Mouse (Mus musculus) urinary bladder, postnatal 4 days (tissue): ENCODE results near the gene Rasgef1b.

Experiments used
- DNase-seq, 2 experiments: peaks; one replicate each; pipeline ENCODE4 v3.0.0; 2021 to 2022; ENCODE audit warnings: low spot score in 2 of 2

Rasgef1b gene

DNA sequence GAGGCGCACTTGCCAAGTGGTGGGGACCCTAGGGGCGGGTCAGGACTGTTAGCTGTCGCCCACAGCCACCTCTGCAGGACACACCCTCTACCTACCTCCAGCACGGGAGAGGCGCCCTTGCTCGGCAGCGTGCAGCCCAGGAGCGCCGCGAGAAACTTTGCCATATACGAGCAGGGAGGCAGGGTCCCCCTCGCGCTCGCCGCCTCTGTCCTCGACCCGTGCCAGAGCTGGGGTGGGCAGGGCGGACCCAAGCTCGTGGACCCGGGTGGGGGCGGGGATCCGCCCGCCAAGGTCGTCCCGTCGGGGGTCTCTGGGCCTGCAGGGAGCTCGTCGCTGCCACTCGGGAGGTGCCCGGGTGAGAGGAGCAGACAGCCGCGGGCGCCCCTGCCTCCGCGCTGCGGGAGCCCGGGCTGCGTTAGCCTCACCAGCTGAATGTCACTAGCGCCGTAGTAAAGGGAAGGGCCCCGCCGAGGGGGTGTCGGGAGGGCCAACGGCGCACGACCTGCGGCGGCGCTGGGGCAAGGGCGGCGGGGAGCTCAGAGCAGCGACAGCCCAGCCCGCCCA, at the start of gene Rasgef1b:
Gene Rasgef1b (minus strand): TSS at position 417 of the 564 bp plus-strand sequence.
- peak; percentile 65 to 76 for DNase-seq

DNA sequence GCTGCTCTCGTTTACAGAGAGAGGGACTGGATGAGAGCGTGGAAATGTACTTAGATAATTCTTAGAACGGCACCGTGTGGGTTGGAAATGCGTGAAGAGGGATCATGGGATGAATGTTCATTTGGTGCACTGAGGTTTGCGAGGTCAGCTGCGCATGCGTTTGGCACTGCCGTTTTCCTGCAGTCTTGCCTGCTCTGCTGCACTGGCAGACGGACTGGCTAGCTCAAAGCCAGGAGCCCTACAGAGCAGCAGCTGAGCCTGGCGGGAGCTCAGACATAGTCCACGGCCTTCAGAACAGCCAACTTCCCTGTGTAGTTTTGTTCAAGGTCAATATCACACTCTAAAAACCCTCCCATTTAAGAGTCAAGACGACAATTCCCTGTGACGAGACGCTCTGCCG, 46.5 kb upstream of the Rasgef1b start:
- no peak for DNase-seq

DNA sequence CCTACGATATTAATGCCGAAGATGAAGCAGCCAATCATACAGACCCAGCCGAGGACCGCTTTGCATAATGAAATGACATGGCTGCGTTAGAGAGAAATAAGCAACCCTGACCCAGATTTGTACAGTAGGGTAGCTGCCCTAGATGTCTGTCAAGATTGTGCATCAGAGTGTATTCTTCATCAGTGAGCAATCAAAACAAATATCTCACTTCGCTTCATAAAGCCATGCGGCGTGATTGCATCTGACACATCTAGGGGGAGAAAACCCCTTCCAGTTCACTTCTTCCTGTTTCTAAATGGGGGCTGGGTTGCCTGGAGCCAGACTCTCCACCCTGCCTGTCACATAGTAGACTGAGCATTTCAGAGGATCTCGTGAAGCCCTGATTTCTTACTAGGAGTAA, 44.4 kb upstream of the Rasgef1b start:
- no peak for DNase-seq

DNA sequence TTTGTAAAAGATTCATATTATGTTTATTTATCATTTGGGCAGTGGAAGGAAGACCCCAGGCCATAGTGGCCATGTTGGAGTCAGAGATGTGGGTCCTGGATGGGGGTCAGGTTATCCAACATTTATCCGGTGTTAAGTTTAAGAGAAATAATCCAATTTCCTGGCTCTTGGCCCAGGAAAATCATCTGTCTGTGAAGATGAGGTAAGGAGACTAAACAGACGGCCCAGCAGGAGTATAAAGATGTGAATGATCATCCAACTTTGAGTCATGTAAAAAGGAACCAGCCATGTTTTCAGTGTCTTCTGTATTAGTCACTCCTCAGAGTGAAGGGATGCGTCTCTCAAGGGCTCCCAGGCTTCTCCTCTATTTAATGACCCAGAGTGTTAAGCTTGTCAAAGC, 35.4 kb upstream of the Rasgef1b start:
- no peak for DNase-seq

DNA sequence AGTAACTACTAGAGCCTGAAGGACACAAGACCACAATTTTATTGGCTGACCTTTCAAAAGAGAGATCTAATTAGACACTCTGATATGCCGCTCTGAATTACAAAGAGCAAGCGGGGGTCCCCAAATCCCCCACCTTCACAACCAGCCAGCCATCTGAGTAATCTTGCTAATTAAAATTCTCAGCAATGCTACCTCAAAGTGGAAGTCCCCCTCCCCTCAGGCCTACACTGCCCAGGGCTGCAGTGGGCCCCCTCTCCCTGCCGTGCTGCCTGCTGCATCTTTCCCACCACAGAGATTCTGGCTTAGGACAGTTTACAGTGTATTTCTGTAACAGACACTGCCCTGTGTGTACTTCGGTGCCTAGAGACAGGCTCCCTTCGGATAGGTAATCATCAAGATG, 30.0 kb upstream of the Rasgef1b start:
- DNase-seq = no peak

DNA sequence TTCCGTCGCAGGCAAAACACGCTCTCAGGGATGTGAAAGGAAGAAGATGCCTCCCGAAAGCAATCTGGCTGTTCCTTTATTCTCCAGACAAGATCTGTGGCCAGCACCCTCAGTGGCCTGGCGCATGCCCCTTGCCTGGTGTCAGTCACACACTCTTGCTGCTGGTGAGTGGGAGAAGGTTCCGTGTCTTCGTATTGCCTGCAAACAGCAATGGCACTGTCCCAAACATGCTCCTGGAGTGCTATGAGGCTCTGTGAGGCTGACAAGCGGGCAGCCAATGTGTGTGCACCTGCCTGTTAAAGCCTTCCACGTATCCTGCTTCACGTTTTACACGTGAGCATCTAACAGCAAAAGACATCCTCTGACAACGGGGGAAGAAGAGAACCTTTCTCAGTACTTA, 25.0 kb upstream of the Rasgef1b start:
- no peak for DNase-seq

DNA sequence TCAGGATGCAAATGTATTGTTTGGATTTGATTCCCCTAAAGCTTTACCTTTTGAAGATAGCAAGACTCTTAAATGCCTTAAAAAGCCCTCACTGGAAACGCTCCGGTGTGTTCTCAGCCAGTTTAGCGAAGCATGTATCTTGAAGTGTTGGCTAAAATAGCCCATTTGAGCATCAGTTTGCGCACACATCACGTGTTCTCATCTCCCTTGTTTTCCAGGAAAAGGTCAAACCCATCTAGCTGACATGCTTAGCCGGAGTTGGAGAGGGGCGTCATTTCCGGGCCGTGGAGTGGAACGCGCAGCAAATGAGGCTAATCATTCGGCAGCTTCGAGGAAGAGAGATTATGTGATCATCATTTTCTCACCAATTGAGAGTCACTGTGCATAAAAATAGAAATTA, 24.5 kb upstream of the Rasgef1b start:
- DNase-seq = no peak

DNA sequence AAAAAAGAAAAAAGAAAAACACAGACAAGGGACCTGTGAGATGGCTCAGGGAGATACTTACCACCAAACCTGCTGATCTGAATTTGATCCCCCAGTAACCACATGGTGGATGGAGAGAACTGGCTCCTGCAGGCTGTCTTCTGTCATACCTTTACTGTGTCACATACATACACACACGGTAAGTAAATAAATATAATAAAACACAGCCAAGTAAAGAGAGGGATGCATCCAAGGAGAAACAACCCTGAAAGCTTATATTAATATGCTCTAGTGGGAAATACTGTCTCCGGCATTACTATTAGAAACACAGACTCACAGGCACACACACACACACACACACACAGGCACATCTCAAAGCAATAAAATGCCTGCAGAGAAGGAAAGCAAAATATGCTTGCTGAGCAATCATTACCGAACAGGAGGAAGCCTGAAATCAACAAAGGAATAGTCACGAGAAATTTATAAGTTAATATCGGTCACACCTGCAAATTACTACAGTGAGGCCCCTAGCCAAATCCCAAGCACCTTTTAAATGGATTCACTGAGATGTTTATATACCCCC, 23.9 kb upstream of the Rasgef1b start:
- no peak for DNase-seq

DNA sequence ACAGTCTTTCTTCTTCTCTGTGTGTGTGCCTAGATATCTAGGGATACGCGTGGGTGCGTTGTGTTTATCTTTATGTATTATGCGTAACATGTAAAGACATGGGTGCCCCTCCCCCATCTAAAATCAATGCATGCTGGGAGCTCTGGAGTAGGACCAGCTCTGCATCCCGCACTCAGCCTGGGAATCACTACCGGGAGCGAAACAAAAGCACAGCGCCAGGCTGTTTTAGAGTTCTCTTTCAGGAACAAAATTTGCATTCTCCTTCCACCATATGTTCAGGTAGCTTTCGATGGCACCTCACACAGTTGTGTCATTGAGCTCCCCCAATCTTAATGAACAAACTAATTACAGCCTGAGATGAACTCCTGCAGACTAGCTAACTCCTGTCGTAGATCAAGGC, 19.6 kb upstream of the Rasgef1b start:
- DNase-seq = no peak

DNA sequence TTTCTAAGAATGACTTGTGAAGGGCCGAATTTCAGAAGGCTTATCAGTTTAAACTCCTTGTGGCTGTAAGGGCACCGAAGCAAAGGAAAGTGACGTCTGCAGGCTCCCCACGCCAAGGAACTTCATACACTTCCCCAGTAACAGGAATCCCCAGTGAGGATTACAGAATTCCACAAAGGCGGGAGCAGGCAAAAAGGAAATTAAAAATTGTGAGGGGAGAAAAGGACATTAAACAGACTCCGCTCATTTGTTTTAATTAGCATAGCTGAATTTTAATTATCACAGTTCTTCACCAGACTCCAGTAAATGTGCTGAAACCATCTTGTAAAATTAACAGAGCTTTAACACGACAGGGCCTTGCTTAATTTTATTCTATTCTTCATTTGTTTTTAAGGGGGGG, 17.2 kb upstream of the Rasgef1b start:
- DNase-seq = no peak

DNA sequence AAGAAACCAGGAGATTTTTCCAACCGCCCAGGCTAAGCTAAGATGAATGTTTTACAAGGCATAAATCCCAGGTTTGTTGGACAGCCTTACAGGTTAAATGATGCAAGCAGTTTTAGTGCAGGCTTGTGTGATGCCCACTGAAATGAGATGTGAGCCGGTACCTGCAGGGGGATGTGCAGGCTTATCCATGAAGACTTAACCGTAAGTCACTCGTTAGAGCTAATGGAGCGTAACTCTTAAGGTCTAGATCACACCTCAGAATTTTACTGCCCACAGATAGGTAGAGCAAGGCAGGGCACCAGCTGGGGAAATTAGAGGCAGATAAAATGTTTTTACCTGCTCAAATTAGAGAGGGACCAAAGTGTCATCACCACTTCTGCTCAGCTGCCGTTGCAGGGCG, 14.0 kb upstream of the Rasgef1b start:
- DNase-seq = no peak

DNA sequence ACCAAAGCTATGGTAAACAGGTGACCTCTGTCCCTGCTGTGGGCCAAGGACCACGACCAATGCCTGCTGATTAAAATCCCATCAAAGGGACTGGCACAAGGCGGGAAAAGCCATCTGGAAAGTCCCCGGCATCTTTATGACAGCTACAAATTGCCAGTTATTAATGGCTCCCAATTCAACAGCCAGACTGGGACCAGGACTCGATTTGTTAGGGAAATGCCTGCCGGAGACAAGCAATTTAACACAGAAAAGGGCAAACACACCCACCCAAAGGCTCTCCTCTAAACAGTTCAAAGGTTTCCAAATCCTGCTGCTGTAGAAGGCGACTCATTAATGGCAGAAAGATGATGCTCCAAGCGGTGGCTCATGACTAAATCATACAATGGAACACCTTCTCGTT, 13.2 kb upstream of the Rasgef1b start:
- DNase-seq = no peak

DNA sequence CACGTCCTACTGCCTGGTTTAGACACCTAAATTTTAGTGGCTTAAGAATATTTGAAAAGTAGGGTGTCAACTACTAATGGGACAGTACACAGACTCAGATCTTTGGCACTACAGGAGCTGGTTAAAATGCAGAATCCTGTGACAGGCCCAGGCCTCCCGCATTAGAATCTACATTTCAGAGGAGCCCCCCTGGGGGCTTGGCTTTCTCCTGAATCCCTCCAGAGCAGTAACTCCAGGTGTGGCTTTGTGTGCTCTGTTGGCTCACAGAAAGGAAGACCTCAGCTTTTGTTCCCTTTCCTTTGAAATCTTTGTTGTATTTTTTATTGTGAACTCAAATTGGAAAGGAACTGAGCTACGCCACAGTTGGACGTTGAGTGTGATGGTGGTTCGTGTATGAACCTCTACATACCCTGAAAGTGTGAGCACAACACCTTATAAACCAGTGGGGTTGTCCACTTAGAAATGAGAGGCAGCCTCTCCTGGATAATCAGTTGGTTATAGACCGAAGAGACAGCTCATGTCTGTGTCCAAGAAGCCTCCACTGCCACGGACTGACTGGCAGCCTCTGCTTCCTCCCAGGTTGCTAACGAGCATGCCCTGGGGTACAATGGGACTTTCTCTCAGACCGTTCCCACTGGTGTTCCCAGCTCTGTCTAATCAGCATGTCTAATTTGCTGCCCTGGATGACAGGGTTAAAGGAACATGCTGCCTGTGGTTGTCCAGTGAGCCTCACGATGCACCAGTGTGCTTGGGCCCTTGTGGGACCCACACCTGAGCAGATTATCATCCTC, 9.3 kb upstream of the Rasgef1b start:
- DNase-seq = no peak

DNA sequence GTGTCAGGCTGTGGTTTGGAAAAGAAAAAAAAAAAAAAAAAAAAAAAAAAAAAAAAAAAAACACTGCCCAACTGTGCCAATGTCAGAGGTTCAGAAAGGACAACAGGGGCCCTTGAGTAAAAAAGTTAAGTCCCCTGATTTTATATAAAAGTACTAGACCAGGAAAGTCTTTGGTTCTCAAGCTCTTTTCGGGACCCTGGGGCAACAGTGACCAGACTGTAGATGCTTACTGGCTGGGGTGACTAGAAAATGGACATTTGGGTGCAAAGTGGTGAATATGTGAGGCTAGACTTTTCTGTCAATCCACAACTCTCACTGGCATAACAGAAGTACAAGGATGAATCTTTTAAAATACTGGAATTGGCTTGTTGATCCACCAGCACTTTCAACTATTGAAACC, 1.1 kb upstream of the Rasgef1b start:
- DNase-seq = no peak

DNA sequence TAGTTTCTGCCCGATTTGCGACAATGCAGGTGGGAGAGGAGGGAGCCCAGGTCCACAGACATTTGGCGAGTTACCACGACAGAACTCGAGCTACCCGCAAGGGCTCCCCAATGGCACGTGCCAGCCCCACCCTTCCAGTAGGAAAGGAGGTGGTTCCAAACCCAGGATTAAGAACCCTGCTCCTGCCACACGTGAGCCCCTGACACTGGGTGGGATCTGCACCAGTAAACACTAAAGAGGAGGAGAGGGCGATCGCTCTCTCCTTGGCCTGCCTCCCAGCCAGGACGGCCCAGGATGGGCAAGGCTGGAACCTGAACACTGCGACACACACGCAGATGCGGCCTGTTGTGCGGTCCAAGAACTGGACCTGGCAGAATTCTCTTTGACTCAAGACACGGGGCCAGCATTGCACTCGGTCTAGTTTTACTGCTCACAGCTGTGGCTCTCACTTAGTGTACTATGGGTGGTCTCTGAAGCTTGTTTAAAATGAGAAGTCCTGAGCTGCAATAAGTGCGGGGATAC, 557 bp upstream of the Rasgef1b start:
- no peak for DNase-seq

DNA sequence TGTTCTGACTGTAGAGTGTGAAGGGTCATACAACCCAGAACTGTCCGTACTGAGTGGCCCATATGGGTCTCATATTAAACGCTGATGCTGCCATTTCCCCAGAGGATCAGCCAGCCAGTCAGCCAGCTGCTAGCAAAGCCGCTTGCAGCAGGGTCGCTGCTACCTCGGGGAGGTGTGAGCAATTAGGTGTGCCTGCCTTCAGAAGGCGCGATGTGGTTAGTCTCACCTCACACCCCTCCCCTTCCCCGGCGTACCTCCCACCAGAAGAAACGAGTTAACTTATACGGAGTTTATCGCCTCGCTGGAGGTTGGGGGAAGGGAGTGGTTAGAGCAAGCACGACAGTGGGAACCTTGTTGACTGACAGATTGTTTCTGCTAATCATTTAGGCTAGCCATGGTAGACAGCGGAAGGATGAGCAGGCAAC, 826 bp downstream of the Rasgef1b start:
- DNase-seq = no peak

DNA sequence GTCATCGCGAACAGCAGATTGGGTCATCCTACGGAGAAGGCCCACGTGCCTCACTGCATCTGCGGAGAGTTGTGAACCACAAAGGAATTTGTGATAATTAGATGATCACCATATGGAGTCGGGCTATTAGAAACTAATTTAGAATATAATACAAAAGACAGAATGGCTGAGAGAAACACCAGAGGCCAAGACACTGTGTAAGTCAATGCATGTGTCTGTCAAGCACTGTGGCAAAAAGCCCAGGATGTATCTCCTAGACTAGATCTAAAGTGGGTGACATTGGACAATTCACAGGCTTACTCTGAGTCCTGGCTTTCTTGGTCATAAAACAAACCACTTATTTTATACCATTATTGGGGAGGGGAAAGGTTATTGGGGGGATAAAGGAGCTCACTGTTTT, 4.9 kb downstream of the Rasgef1b start:
- DNase-seq = no peak

DNA sequence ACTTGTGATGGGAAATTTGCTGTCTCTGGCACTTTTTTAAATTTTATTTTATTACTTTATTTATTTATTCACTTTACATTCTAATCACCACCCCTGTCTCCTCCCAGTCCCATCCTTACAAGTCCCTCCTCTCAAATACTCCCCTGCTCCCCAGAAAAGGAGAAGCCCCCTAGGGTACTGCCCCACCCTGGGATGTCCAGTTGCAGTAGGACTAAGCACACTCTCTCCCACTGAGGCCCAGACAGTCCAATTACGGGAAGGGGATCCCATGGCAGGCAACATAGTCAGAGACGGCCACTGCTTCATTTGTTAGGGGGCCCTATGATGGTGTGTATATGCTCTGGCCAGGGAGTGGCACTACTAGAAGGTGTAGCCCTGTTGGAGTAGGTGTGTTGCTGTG, 6.6 kb downstream of the Rasgef1b start:
- no peak for DNase-seq

DNA sequence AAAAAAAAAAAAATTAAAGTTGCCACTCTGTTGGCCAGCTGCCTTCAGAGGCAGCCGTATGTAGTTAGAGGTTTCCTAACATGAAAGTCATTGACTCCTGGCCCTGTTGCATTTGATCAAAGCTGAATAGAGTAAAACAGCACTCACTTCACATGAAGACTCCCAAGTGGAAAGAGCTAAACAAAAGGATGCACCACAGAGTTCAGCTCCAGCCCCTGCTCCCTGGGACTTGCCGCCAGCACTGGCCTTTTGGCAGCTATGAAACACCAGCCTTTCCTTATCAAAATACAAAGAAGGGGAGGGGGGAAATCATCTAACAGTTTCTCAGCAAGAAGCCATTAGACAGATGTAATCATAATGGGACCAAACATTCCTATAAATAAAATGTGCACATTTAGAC, 8.3 kb downstream of the Rasgef1b start:
- DNase-seq = no peak

DNA sequence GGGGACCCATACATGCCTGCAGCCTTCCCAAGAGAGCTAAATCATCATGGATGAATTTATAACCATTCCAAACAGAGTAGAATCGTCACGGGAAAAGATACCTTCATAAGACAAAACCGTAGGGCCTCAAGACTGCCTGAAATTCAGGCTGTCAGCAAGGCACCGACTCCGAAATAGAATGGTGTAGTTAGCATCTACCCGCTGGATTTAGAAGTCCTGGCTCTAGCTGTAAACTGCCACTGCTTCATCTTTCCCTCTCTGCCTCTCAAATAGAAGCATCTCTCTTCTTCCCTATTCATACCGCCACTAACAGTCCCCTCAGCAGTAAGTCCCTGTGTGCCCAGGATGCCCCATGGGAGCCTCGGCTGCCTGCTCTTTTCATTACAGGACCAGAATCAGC, 10.9 kb downstream of the Rasgef1b start:
- DNase-seq = no peak

DNA sequence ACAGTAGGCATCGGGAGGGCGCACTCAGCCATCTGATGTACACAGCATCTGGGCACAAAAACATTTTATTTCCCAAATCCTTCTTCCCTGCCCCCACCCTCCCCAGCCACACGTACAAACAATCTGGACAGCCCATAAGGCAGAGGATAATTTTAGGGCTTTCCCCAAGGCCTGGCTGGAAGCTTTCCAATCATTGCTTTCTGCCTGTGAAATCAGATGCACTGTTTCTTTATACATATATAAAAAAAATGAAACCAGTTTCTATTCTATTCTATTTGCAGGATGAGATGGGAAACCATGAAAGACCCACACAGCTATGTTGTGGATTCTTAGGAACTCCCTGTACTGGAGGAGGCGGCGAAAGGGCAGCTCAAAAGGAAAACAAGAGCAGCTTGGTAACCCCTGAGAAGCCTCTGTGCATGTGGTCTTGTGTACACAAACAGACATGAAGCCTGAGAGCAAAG, 13.6 kb downstream of the Rasgef1b start:
- no peak for DNase-seq

DNA sequence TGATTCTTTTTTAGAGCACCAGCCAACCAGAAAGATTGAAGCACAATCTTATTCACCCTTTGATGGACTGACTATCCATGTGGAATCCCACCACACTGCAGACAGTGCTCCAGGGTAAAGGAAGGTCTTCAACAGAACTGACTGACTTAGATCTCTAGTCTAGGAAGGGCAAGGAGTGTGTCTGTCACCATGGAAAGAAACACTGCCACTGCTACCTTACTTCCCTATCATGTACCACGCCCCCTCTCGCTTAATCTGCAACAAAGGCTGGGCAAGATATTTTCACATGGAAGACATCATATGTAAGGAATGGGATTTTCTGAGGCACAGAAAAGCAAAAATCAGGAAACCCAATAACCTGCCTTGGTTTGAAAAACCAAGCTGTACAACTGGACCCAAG, 16.9 kb downstream of the Rasgef1b start:
- no peak for DNase-seq

DNA sequence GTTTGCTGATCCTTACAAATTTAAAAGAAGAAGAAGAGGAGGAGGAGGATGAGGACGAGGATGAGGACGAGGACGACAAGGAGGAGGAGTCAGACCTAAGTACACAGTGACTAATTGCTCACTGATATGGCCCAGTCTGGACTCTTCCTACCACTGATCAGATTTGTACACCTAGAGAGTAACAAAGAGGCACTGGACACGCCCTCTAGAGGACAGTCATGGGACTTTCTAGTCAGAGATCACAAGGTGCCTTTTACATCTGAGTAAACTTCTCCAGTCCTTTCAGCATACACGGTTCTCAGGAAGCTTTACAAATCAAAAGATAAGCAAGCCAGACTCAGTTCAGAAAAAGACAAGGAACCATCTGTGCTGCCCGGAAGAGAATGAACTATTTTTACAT, 20.2 kb downstream of the Rasgef1b start:
- no peak for DNase-seq
